Mouse (Mus musculus) layer of hippocampus, adult 8-10 months (tissue): ENCODE measurements around the gene Prkra. TPM values are rescaled to one million over a fixed set of nuclear protein-coding genes. Genes with fewer than 3 reads are reported as not detected.
A peak's percentile ranks its signal among the peaks of the same experiment; 100 is the strongest.
"Not testable (repeated sequence)": the region's sequence is repeated elsewhere in the genome, so short reads cannot be mapped to it uniquely, and the experiment has no call there.

Experiments
- DNase-seq, 2 experiments: peaks; one replicate each; pipeline ENCODE4 v3.0.0; 2022; ENCODE audit warnings: low spot score in 2 of 2
- total RNA-seq, 4 experiments: library from RNA; stranded (reverse); gene quantifications; 2 replicates each; pipeline ENCODE4 v1.2.4; 2022

Gene Prkra
- total RNA-seq, 4 experiments from 2014 or later: 17.5 to 21.9 (median 20.8) TPM

GRCm38 (mm10) chr2:76655982-76656381 is 8.2 kb upstream of the Prkra start:
- DNase-seq: no peak

- no peak for DNase-seq
Measured at GRCm38 (mm10) chr2:76655444-76655843, 7.6 kb upstream of the Prkra start.

GRCm38 (mm10) chr2:76654646-76655045 is 6.8 kb upstream of the Prkra start:
- no peak for DNase-seq

GRCm38 (mm10) chr2:76653070-76653469 is 5.3 kb upstream of the Prkra start:
- DNase-seq: no peak

- no peak for DNase-seq
Measured at GRCm38 (mm10) chr2:76648666-76649141, 889 bp upstream of the Prkra start.

- DNase-seq: peak in 1 of 2 experiments; percentile 19
Measured at GRCm38 (mm10) chr2:76647441-76647869, 360 bp downstream of the Prkra start.

GRCm38 (mm10) chr2:76643801-76644200 is 4.0 kb downstream of the Prkra start:
- no peak for DNase-seq

GRCm38 (mm10) chr2:76639637-76640036 is 8.2 kb downstream of the Prkra start:
- no peak for DNase-seq

- no peak for DNase-seq
Measured at GRCm38 (mm10) chr2:76631600-76631999, 16.2 kb downstream of the Prkra start.

- DNase-seq: no peak
Measured at GRCm38 (mm10) chr2:76630293-76630692, 17.5 kb downstream of the Prkra start.

- not testable (repeated sequence) for DNase-seq
Measured at GRCm38 (mm10) chr2:76622316-76622715, 25.5 kb downstream of the Prkra start.

GRCm38 (mm10) chr2:76621724-76622123 is 26.1 kb downstream of the Prkra start:
- DNase-seq: no peak

GRCm38 (mm10) chr2:76620188-76620587 is 27.6 kb downstream of the Prkra start:
- DNase-seq: no peak

GRCm38 (mm10) chr2:76618078-76618477 is 29.7 kb downstream of the Prkra start:
- peak in 1 of 2 experiments; percentile 37 for DNase-seq

GRCm38 (mm10) chr2:76611996-76612395 is 35.8 kb downstream of the Prkra start:
- DNase-seq: no peak

- DNase-seq: no peak
Measured at GRCm38 (mm10) chr2:76610326-76611104, 37.3 kb downstream of the Prkra start.

- no peak for DNase-seq
Measured at GRCm38 (mm10) chr2:76606704-76607103, 41.1 kb downstream of the Prkra start.

- no peak for DNase-seq
Measured at GRCm38 (mm10) chr2:76602256-76602655, 45.6 kb downstream of the Prkra start.

GRCm38 (mm10) chr2:76599214-76599613 is 48.6 kb downstream of the Prkra start:
- no peak for DNase-seq

GRCm38 (mm10) chr2:76597521-76597920 is 50.3 kb downstream of the Prkra start:
- DNase-seq: no peak

GRCm38 (mm10) chr2:76592401-76592924 is 55.4 kb downstream of the Prkra start:
- DNase-seq: no peak

GRCm38 (mm10) chr2:76590221-76590620 is 57.6 kb downstream of the Prkra start:
- DNase-seq: no peak

- DNase-seq: no peak
Measured at GRCm38 (mm10) chr2:76586906-76587305, 60.9 kb downstream of the Prkra start.
